Mouse (Mus musculus): ENCODE measurements around the gene Nt5c3. TPM values are rescaled to one million over a fixed set of nuclear protein-coding genes. Genes with fewer than 3 reads are reported as not detected.
A peak's percentile ranks its signal among the peaks of the same experiment; 100 is the strongest.

Gene Nt5c3
- not detected in 2 replicates for polyA plus RNA-seq (2012; ENCODE audit: insufficient read depth, insufficient read length, low replicate concordance, missing spikeins)

GRCm38 (mm10) chr6:56923726-56924707 lies at the start of gene Nt5c3, which contains the start of gene Vmn1r4:
Gene Nt5c3 (minus strand): TSS chr6:56923932.
Gene Vmn1r4 (plus strand): TSS chr6:56924015.
- peak within 1 kb of the TSS; percentile 62 for H3K4me3 ChIP-seq (ENCODE audit: insufficient read depth, low read depth, low read length)
- peak; percentile 73 for TF ChIP-seq POLR2A (IDR thresholded peaks at IDR 0.05; ENCODE audit: insufficient read depth, low read depth, low read length)
- no peak for TF ChIP-seq CTCF (IDR thresholded peaks at IDR 0.05; ENCODE audit: insufficient read depth, low read depth, low read length)
- H3K27ac ChIP-seq (ENCODE audit: insufficient read depth, low read depth, low read length), result peak within 1 kb of the TSS; percentile 56
- WGBS, result 3% methylated on average over 64 of the region's 64 CpGs
- no peaks in the 10 kb centered on the region for H3K4me1 ChIP-seq (ENCODE audit: control insufficient read depth, insufficient read depth, low read length)

- no peak within 1 kb of the TSS for H3K27ac ChIP-seq (ENCODE audit: insufficient read depth, low read depth, low read length)
- no peak for TF ChIP-seq POLR2A (IDR thresholded peaks at IDR 0.05; ENCODE audit: insufficient read depth, low read depth, low read length)
- TF ChIP-seq CTCF (IDR thresholded peaks at IDR 0.05; ENCODE audit: insufficient read depth, low read depth, low read length), result no peak
- H3K4me1 ChIP-seq (ENCODE audit: control insufficient read depth, insufficient read depth, low read length), result no peaks in the 10 kb centered on the region
- H3K4me3 ChIP-seq (ENCODE audit: insufficient read depth, low read depth, low read length), result no peak within 1 kb of the TSS
Observed at GRCm38 (mm10) chr6:56969973-56970372, 46.2 kb upstream of the Nt5c3 start, which contains the start of gene Vmn1r5. Gene Vmn1r5 (plus strand): TSS chr6:56970273.

GRCm38 (mm10) chr6:56956436-56956835 lies 32.7 kb upstream of the Nt5c3 start:
- Histone ChIP-seq H3K4me1 (ENCODE audit: control insufficient read depth, insufficient read depth, low read length) (no peaks in the 10 kb centered on the region), H3K27ac (ENCODE audit: insufficient read depth, low read depth, low read length) (no peak overlapping the region), H3K4me3 (ENCODE audit: insufficient read depth, low read depth, low read length) (no peak overlapping the region)
- TF ChIP-seq CTCF (IDR thresholded peaks at IDR 0.05; ENCODE audit: insufficient read depth, low read depth, low read length) (no peak), POLR2A (IDR thresholded peaks at IDR 0.05; ENCODE audit: insufficient read depth, low read depth, low read length) (no peak)
- whole genome bisulfite sequencing, result 44% methylated on average over 5 of the region's 5 CpGs

GRCm38 (mm10) chr6:56934366-56934765 lies 10.6 kb upstream of the Nt5c3 start:
- TF ChIP-seq CTCF (IDR thresholded peaks at IDR 0.05; ENCODE audit: insufficient read depth, low read depth, low read length) (no peak), POLR2A (IDR thresholded peaks at IDR 0.05; ENCODE audit: insufficient read depth, low read depth, low read length) (no peak)
- Histone ChIP-seq H3K27ac (ENCODE audit: insufficient read depth, low read depth, low read length) (no peak overlapping the region), H3K4me3 (ENCODE audit: insufficient read depth, low read depth, low read length) (no peak overlapping the region), H3K4me1 (ENCODE audit: control insufficient read depth, insufficient read depth, low read length) (no peaks in the 10 kb centered on the region)
- 89% methylated on average over 4 of the region's 4 CpGs for WGBS

GRCm38 (mm10) chr6:56932464-56932863 lies 8.7 kb upstream of the Nt5c3 start:
- TF ChIP-seq POLR2A (IDR thresholded peaks at IDR 0.05; ENCODE audit: insufficient read depth, low read depth, low read length) (no peak), CTCF (IDR thresholded peaks at IDR 0.05; ENCODE audit: insufficient read depth, low read depth, low read length) (no peak)
- 64% methylated on average over 2 of the region's 2 CpGs for WGBS
- Histone ChIP-seq H3K4me1 (ENCODE audit: control insufficient read depth, insufficient read depth, low read length) (no peaks in the 10 kb centered on the region), H3K27ac (ENCODE audit: insufficient read depth, low read depth, low read length) (no peak overlapping the region), H3K4me3 (ENCODE audit: insufficient read depth, low read depth, low read length) (no peak overlapping the region)

- H3K27ac ChIP-seq (ENCODE audit: insufficient read depth, low read depth, low read length), result no peak overlapping the region
- 69% methylated on average over 4 of the region's 4 CpGs for WGBS
- H3K4me3 ChIP-seq (ENCODE audit: insufficient read depth, low read depth, low read length), result no peak overlapping the region
- H3K4me1 ChIP-seq (ENCODE audit: control insufficient read depth, insufficient read depth, low read length), result no peaks in the 10 kb centered on the region
- TF ChIP-seq POLR2A (IDR thresholded peaks at IDR 0.05; ENCODE audit: insufficient read depth, low read depth, low read length) (no peak), CTCF (IDR thresholded peaks at IDR 0.05; ENCODE audit: insufficient read depth, low read depth, low read length) (no peak)
Observed at GRCm38 (mm10) chr6:56931648-56932415, 8.1 kb upstream of the Nt5c3 start.

- under 1% methylated on average over 25 of the region's 25 CpGs for WGBS
- no peaks in the 10 kb centered on the region for H3K4me1 ChIP-seq (ENCODE audit: control insufficient read depth, insufficient read depth, low read length)
- peak overlapping the region; percentile 43 for H3K27ac ChIP-seq (ENCODE audit: insufficient read depth, low read depth, low read length)
- TF ChIP-seq POLR2A (IDR thresholded peaks at IDR 0.05; ENCODE audit: insufficient read depth, low read depth, low read length), result no peak
- TF ChIP-seq CTCF (IDR thresholded peaks at IDR 0.05; ENCODE audit: insufficient read depth, low read depth, low read length), result no peak
- H3K4me3 ChIP-seq (ENCODE audit: insufficient read depth, low read depth, low read length), result peak overlapping the region; percentile 62
Observed at GRCm38 (mm10) chr6:56923331-56923725, 404 bp downstream of the Nt5c3 start.

GRCm38 (mm10) chr6:56920222-56921092 lies 3.3 kb downstream of the Nt5c3 start:
- Histone ChIP-seq H3K4me3 (ENCODE audit: insufficient read depth, low read depth, low read length) (no peak overlapping the region), H3K4me1 (ENCODE audit: control insufficient read depth, insufficient read depth, low read length) (peaks cover 4% of the 10 kb centered on the region), H3K27ac (ENCODE audit: insufficient read depth, low read depth, low read length) (no peak overlapping the region)
- TF ChIP-seq POLR2A (IDR thresholded peaks at IDR 0.05; ENCODE audit: insufficient read depth, low read depth, low read length), result no peak
- no peak for TF ChIP-seq CTCF (IDR thresholded peaks at IDR 0.05; ENCODE audit: insufficient read depth, low read depth, low read length)
- 46% methylated on average over 12 of the region's 12 CpGs for WGBS

Measured in olfactory bulb, adult 2 months (tissue).